ENCODE assay signal across 10 mouse cellular contexts in the genomic region with DNA sequence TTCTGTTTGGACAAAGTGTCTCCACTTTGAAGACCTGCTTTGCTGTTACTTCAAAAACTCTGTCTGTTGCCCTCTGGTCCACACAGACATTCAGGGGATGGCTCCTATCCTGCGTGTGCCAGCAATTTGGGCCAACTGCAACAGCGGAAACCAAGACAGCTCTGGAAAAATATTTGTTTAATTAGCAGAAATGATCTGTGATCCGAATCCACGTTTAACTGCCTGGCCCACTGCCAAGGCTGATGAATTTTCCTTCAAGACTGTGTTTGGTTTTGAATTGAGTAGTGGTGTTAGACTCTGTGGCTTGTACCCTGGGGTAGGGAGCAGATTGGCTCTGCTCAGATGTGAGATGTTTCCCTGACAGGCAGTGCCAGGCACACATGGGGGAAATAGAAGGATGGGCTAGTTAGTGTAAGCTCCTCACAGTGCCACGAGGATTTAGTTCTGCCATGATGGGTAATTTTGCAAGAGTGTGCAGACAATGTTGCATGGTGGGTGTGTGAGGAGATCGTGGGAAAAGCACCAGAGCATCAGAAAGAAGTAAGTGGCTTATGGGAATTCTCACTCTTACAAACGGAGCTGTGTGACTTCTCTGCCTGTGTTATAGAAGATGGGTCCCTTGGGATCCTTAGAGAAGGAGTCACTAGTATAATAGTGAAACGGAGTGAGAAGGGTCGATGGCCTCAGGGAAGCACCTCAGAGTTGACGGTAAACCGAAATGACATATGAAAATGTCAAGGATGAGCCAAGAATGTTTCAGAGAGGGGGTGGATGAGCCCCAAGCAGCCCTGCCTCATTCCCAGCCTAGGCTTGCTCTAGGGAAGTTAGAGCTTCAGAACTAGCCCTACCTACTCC. TPM values are rescaled to one million over a fixed set of nuclear protein-coding genes. Genes with fewer than 3 reads are reported as not detected.
DNase-seq lines count a peak whose midpoint lies in the region; ATAC-seq lines count a peak whose summit lies in the region.
"Had no signal": no experiment of that assay in that cellular context is flagged by ENCODE, and none has a peak within 500 bp of the region (broad histone marks: within the 10 kb centered on the region; RNA-seq: fewer than 3 reads in every experiment).

No protein-coding gene starts in this region.

- no peak for ATAC-seq in heart, embryonic 11.5 days (replicated peaks; ENCODE audit: insufficient number of reproducible peaks, low FRiP score, low TSS enrichment)
- ATAC-seq in neural tube, embryonic 14.5 days (ENCODE audit: low read depth), result peak; percentile 92
- ATAC-seq in erythroblast, adult 5-6 weeks (replicated peaks; ENCODE audit: low FRiP score, poor library complexity, severe bottlenecking), result no peak

- DNase-seq in heart, postnatal 25 days (ENCODE audit: low spot score), result no peak
- DNase-seq in adrenal gland, postnatal 10 days, result peak; percentile 46
- DNase-seq in frontal cortex, postnatal 36 days (ENCODE audit: low spot score in 2 of 2), result peak; percentile 21 to 31
- DNase-seq in kidney, postnatal 25 days, result peak; percentile 86 to 88
- no peak for DNase-seq in c-Kit-positive CD71-positive TER-119-positive erythroid progenitor cells, embryonic 14.5 days (ENCODE audit: low spot score)

- no peaks in the 10 kb centered on the region for H3K27me3 ChIP-seq in heart, embryonic 11.5 days (ENCODE audit: control insufficient read depth, insufficient read depth, low read length)
- H3K27me3 ChIP-seq in neural tube, embryonic 14.5 days (ENCODE audit: control insufficient read depth, insufficient read depth, low read length), result no peaks in the 10 kb centered on the region

- H3K9ac ChIP-seq in heart, embryonic 11.5 days (ENCODE audit: low read depth, low read length), result no peak overlapping the region
- no peak overlapping the region for H3K9ac ChIP-seq in neural tube, embryonic 14.5 days (replicated peaks; ENCODE audit: low read depth, low read length)

- no peaks in the 10 kb centered on the region for H3K9me3 ChIP-seq in heart, embryonic 11.5 days (replicated peaks; ENCODE audit: control insufficient read depth, low read length)
- H3K9me3 ChIP-seq in neural tube, embryonic 14.5 days (ENCODE audit: control insufficient read depth, low read length), result no peaks in the 10 kb centered on the region

- no peak overlapping the region for H3K4me3 ChIP-seq in heart, embryonic 11.5 days (ENCODE audit: low read depth, low read length)
- H3K4me3 ChIP-seq in neural tube, embryonic 14.5 days (ENCODE audit: low read depth, low read length), result no peak overlapping the region

- no peaks in the 10 kb centered on the region; the same call in 1 of the 2 replicates for H3K4me1 ChIP-seq in heart, embryonic 11.5 days (ENCODE audit: control insufficient read depth, insufficient read depth, low read length)
- 0 out of 2 replicates have a peak, but pooled peaks cover 3% of the 10 kb centered on the region for H3K4me1 ChIP-seq in neural tube, embryonic 14.5 days (ENCODE audit: control insufficient read depth, insufficient read depth, low read length)

- H3K27ac ChIP-seq in heart, embryonic 11.5 days (ENCODE audit: low read depth, low read length), result peak overlapping the region; percentile 15; the same call in 1 of the 2 replicates
- H3K27ac ChIP-seq in neural tube, embryonic 14.5 days (ENCODE audit: low read depth, low read length), result no peak overlapping the region
- H3K27ac ChIP-seq: macrophage had no signal

- H3K36me3 ChIP-seq in heart, embryonic 11.5 days (ENCODE audit: control insufficient read depth, insufficient read depth, low read length), result no peaks in the 10 kb centered on the region
- H3K36me3 ChIP-seq in neural tube, embryonic 14.5 days (ENCODE audit: control insufficient read depth, insufficient read depth, low read length), result no peaks in the 10 kb centered on the region

- 70% methylated on average over 11 of the region's 11 CpGs for WGBS in heart, embryonic 11.5 days (ENCODE audit: insufficient replicate concordance)
- WGBS in neural tube, embryonic 14.5 days, result 56% methylated on average over 11 of the region's 11 CpGs

- intact Hi-C loops in heart, postnatal 25 days (cut with DNase I), result no loop called here

- H3K4me2 ChIP-seq in heart, embryonic 11.5 days, result no peak overlapping the region
- H3K4me2 ChIP-seq in neural tube, embryonic 14.5 days (ENCODE audit: low read depth, low read length), result no peak overlapping the region

RNA-seq across cellular contexts. Expression of a gene that starts 33.7 kb away (rescaled TPM):
- polyA plus RNA-seq in heart, embryonic 11.5 days (2014; fragmentation: Nextera tagmentation; extraction: Ambion mirVana), result 0.11 TPM in 1 of 2 replicates, not detected in the other
- total RNA-seq in heart, postnatal 25 days (2021), result not detected
- total RNA-seq in adrenal gland, postnatal 10 days (2021), result not detected
- polyA plus RNA-seq in neural tube, embryonic 14.5 days (2014; fragmentation: Nextera tagmentation; extraction: Ambion mirVana), result not detected in 2 replicates
- total RNA-seq in erythroblast, adult 5-6 weeks (2015; ENCODE audit: low replicate concordance), result not detected in 2 replicates
- total RNA-seq in erythroblast, adult 5-6 weeks (2017; ENCODE audit: low replicate concordance), result not detected in 2 replicates
- total RNA-seq: MEL had no signal
- polyA plus RNA-seq: macrophage had no signal

Comparison
In these comparisons a context has a peak if more than half of its experiments do, and no peak if none do; other contexts are left out.
1. DNase-seq: peak in adrenal gland, postnatal 10 days (single experiment), frontal cortex, postnatal 36 days (2 of 2) and kidney, postnatal 25 days (2 of 2); none in heart, postnatal 25 days (single experiment) and c-Kit-positive CD71-positive TER-119-positive erythroid progenitor cells, embryonic 14.5 days (single experiment).